Mouse (Mus musculus) adrenal gland, adult 2 months (tissue): ENCODE measurements around the gene Rgcc. TPM values are rescaled to one million over a fixed set of nuclear protein-coding genes. Genes with fewer than 3 reads are reported as not detected.

ENCODE experiments used
- DNase-seq: peaks from one replicate; pipeline ENCODE4 v3.0.0; 2021
- polyA plus RNA-seq: library from polyadenylated mRNA; depleted of rRNA; stranded (reverse); fragments of >200 nt; gene quantifications from 2 replicates; pipeline ENCODE4 v1.2.3, GENCODE M21; 2012
- total RNA-seq, 2 experiments: library from RNA; stranded (reverse); gene quantifications; 2 replicates each; pipeline ENCODE4 v1.2.3; 2021

The Rgcc gene
- total and polyA plus RNA-seq, 3 experiments = 131 to 1,050 (median 254) TPM

GRCm38 (mm10) chr14:79278927-79279326, 22.5 kb downstream of the Rgcc start:
- DNase-seq = peak; percentile 52

DNA sequence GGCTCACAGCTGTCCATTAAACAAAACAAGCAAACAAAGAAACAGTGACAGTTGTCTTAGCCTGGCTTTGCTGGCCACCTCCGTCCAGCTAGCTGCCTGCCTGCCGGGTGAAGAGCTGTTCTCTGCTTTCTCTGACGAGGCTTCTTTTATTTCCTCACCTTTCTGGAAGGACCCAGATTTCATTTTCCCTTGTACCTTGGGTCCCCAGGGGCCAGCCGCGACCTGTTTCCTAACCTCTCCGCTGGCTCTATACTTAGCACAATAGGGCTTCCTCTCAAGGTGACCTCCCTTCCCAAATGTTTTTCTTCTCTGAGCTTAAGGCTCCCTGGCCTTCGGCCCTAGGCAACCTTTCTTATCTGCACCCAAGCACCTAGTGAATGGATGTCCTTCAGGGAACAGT, 23.5 kb downstream of the Rgcc start:
- peak; percentile 69 for DNase-seq

DNA sequence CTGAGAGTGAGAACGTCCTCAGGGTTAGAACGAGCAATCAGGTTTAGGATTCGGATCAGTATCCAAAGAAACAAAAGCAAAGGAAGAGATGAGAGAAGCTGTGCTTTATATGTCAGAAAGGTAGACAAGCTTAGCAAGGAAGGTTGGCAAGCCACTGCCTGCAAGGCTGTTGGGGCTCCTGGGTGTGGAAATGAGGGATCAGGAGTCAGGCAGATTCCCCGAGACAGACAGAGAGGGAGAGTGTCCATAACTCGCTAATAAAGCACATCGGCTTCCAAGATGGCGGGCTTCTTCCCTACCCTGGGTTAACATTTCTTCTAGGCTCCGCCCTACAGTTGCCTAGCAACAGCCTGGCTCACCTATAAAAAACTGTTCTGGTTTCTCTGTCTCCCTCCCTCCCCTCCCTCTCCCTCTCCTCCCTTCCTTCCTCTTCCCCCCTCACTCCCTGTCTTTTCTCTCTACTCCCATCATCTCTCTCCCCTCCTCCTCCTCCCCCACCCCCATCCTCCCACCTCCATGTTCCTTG, 25.5 kb downstream of the Rgcc start:
- no peak for DNase-seq

DNA sequence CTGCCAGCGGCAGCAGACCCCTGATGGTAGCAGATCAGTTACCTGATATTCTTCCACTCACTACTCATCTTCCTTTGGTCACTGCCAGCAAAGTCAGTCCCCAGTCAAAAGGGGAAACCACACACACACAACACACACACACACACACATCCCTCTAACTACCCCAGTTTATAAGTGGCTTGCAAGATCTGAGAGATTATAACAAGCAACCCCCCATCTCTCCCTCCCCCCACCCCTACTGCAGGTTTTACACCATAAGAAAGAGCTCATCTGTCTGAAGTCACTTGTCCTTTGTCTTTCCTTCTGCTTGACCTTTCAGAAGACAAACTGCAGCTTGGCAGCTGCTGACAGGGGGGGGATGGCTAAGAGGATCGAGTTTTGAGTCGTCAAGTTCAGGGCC, 26.0 kb downstream of the Rgcc start:
- DNase-seq = no peak

DNA sequence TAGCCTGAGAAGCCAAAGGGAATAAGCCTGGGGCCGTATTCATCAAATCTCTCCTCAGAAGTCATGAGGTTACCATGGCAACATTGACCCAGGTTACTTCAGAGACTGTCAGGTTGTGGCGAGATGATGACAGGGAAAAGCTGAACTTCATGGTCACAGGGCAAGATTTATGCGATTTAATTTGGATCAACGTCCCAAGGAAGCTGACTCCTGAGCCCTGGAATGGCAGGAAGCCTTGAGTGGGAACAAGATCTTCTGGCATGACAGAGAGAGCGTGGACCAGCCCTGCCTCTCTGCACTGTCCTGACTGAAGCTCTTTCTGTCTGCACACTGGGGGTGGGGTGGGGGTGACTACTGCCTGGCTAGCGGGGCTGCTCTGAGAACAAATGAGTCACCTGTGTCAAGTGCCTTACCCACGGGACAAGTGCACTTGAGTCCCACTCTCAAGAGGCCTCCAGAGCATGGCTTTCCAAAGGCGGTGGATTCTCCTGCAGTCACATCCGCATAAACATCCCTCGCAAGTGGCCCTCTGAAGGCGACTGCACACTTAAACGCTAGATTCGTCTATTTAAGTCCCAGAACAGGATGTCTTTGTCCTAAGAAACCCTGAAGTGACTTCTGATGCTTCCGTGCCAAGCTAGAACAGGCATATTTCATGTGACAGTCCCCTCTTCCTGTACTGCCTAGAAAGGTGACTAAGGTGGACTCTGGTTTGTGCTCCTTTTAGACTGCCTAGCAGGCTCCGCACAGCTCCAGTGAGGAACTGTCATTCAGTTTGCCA, 27.6 kb downstream of the Rgcc start:
- DNase-seq = peak; percentile 66

DNA sequence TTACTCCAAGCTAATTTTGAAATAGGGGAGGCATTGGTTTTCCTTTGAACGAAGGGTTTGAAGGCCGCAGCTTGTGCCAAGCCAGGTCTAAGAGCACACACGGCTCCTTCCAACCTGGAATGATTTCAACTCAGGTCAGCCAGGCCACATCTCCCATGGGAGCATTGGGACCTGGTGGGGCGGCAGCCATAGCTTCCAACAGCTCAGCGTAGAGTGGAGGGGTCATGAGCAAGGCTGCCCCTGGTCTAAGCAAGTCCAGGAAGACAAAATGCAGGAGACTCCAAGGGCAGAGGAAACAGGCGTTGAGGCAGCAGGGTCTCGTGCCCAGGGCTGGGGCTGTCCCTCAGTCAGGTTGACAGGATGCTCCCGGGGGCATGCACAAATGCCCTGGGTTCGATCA, 28.5 kb downstream of the Rgcc start:
- DNase-seq = peak; percentile 64

- DNase-seq = no peak
These were observed 29.2 kb downstream of the Rgcc start for GRCm38 (mm10) chr14:79272188-79272694.

GRCm38 (mm10) chr14:79269551-79269950, 31.9 kb downstream of the Rgcc start:
- DNase-seq = no peak

DNA sequence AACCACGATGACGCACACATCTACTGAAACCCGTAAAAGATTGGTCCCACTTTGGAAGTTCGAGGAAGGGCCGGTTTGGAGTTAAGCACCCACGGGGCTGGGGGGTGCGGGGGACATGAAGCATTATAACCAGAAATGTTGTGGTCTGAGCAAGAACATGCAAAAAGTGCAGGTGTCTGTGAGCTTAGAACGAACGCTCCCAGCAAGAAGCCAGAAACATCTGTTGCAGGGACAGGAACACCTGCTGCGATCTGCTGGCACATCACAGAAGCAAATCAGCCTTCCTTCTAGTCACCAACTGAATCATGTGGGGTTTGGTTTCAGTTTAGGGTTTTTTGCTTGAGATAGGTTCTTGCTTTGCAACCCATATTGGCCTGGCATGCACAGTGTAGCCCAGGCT, 33.6 kb downstream of the Rgcc start:
- DNase-seq = no peak

- DNase-seq = no peak
These were observed 34.1 kb downstream of the Rgcc start for GRCm38 (mm10) chr14:79267382-79267781.

DNA sequence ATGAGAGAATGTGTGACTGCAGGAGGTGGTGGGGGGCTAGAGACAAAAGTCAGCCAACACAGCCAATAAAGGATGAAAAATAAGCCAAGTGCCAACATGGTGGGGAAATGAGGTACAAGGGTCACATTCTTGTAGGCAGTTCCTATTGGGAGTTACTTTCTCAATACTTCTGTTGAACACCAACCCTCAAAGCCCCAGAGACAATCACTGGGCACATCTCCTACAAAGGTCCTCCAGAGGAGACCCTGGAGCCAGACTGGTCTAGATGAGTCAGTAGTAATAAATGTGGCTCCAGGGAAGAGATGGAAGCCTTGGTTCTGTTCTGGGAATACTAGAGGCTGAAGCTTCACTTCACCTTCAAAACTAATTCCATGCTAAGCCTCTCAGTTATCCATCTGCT, 35.0 kb downstream of the Rgcc start:
- DNase-seq = peak; percentile 56

- no peak for DNase-seq
These were observed 35.7 kb downstream of the Rgcc start for GRCm38 (mm10) chr14:79265738-79266137.

GRCm38 (mm10) chr14:79263321-79263720, 38.1 kb downstream of the Rgcc start:
- DNase-seq = no peak

GRCm38 (mm10) chr14:79262677-79263076, 38.8 kb downstream of the Rgcc start:
- peak; percentile 65 for DNase-seq

- DNase-seq = no peak
These were observed 42.2 kb downstream of the Rgcc start for GRCm38 (mm10) chr14:79259062-79259779.

DNA sequence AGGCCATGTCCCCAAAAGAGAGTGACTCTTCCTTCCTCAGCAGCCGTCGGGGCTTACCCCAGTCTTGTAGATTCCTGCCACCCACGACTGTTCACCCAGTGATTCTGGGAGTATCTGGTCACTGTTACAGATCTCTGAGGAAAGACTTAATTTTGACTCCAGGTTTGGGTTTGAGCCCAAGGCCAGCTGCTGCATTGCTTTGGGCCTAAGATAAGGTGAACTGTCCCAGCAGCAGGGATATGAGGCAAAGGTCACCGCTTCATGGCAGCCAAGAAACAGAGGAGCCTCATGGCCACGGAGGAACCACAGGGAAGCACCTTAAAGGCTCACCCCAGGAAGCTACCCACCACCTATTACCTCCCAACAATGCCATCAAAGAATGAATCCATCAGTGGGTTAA, 44.8 kb downstream of the Rgcc start:
- DNase-seq = peak; percentile 47

GRCm38 (mm10) chr14:79255786-79256185, 45.7 kb downstream of the Rgcc start:
- no peak for DNase-seq

- no peak for DNase-seq
These were observed 49.6 kb downstream of the Rgcc start for GRCm38 (mm10) chr14:79251727-79252285.

DNA sequence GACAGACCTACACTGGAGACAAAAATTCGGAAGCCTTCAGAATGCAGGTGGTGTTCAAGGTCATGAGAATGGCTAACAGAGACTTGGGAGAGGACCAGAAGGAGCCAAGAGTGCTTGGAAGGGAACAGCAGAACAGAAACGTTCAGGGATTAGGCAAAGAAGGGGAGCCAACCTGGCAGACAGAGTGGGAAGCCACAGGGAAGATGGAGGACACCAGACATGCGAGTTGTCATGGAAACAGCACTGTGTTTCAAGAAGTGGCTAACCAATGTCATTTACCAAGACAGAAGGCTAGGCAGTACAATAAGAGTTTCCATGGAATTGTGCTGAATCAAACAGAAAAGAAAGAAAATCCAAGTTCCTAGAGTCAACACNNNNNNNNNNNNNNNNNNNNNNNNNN, 56.9 kb downstream of the Rgcc start:
- no peak for DNase-seq

- no peak for DNase-seq
These were observed 58.2 kb downstream of the Rgcc start for GRCm38 (mm10) chr14:79243038-79243883.

GRCm38 (mm10) chr14:79242386-79242720, 59.1 kb downstream of the Rgcc start:
- DNase-seq = peak; percentile 51
